Mouse (Mus musculus) olfactory bulb, adult 2 months (tissue): ENCODE measurements around the gene Cpsf4.

Experiments
- CTCF ChIP-seq: fragments of 200-500 bp; IDR thresholded peaks from 2 replicates; pipeline ENCODE4 v1.5.1; 2012; ENCODE audit warnings: low read depth, mild to moderate bottlenecking, low read length, moderate library complexity; ENCODE audit not compliant: insufficient read depth
- POLR2A ChIP-seq: fragments of 200-500 bp; IDR thresholded peaks from 2 replicates; pipeline ENCODE4 v1.6.1; 2012; ENCODE audit warnings: mild to moderate bottlenecking, low read depth, low read length, moderate library complexity; ENCODE audit not compliant: insufficient read depth

- TF ChIP-seq CTCF (no peak), POLR2A (no peak)
Measured at GRCm38 (mm10) chr5:145140611-145141010, 26.4 kb upstream of the Cpsf4 start.
